Mouse (Mus musculus) ovary, adult 18-20 months (tissue): Measurements from ENCODE around the gene Dip2a.

Source experiments
- DNase-seq: peaks from one replicate; pipeline ENCODE4 v3.0.0; 2022; ENCODE audit warnings: low spot score, mixed read lengths

Gene Dip2a

GRCm38 (mm10) chr10:76306738-76307137 is 38.4 kb downstream of the Dip2a start:
- DNase-seq, result no peak

- no peak for DNase-seq
Observed at GRCm38 (mm10) chr10:76300133-76300532, 45.0 kb downstream of the Dip2a start.

DNA sequence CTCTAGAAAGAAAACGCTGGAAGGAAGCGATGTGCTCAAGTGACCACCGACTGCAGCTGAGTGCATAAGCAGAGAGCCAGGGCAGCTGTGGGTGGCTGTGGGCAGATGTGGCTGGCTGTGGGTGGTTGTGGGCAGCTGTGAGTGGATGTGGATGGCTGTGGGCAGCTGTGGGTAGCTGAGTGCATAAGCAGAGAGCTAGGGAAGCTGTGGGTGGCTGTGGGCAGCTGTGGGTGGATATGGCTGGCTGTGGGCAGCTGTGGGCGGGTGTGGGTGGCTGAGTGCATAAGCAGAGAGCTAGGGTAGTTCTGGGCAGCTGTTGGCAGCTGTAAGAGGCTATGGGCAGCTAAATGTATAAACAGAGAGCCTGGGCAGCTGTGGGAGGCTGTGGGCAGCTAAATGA is 51.9 kb downstream of the Dip2a start:
- DNase-seq, result no peak

DNA sequence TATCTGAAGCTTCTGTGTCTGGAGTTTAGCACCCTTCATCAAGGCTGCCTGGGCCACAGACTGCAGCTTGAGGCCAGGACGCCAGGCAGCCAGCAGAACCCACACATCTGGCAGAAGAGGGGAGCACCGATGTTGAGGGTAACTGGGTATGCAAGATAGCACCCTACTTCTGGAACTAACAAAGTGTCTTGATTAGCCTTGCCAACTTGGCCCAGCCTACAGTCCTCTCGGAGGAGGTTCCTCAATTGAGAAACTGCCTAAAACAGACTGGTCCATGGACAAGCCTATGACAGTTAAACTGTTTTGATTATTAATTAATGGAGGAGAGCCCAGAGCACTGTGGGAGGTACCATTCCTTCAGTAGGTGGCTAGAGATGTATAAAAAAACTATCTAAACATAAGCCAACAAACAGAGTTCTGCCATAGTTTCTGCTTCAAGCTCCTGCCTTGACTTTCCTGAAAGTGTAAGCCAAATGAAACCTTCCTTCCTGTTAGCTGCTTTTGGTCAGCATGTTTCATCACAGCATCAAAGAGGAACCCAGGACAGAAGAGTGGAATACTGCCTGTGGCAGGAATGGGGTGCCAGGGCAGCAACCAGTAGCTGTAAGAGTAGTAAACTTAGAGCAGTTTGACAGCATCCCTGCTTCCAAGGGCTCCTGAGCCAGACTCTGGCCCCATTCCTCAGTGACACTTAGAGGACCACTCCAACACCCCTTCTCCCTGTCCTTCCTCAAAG is 55.0 kb downstream of the Dip2a start:
- DNase-seq, result no peak

- DNase-seq, result no peak
Observed at GRCm38 (mm10) chr10:76289052-76289451, 56.0 kb downstream of the Dip2a start.

DNA sequence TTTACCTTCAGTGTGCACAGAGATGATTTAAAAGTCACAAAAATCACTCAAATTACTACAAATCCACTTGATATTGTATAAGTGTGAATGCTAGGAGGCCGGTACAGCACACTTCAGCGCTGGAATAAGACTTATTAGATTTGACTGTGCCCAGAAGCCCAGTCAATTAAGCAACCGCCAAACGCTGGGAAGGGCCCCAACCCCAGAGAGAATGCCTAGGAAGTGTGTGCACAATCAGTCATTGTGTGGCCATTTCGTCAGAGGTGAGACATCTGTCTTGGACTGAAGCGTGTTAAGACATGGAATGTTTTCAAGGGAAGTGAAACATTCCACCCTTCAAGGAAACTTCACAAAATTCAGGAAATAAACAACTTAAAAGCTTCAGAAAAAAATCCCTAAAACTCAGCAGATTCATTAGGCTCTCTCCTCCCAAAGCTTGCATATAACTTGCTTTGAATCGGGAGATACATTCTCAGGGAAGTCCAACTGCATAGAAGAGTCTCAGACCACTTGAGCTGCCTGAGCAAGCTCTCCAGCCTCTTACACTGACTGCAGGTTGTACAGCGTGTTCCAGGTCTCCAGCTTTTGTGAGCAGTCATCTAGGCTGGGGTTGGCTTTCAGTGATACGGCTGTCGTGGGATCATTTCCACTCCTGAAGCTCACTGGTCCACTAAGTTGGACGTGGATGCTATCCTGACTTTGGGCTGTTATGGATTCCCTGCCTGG is 56.7 kb downstream of the Dip2a start:
- no peak for DNase-seq

DNA sequence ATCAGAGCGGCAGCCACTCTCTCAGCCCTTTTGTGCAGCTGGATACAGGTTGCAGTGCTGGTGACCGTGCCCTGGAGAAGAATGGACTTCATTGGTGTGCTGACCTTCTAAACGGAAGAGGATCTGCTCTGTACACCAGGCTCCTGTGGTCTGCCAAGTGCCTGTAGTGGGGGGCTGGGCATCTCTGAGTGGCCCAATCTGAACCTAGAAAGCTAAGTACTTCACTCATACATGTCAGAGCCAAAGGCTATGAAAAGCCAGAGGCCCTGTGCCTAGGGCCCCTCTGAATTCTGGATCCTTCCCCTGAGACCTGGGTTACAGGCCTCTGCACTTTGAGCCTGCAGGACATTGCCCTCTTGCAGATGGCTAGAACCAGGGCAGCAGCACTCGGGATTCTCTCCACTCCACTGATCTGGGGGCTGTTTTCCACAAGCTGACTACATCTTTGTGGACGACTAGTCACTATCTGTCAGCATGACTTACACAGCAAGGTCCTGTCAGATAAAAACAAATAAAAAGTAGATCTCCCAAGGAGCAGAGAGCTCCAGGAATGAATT is 66.5 kb downstream of the Dip2a start:
- DNase-seq, result no peak

- DNase-seq, result no peak
Observed at GRCm38 (mm10) chr10:76275256-76275655, 69.8 kb downstream of the Dip2a start.

GRCm38 (mm10) chr10:76271238-76271637 is 73.9 kb downstream of the Dip2a start:
- no peak for DNase-seq

DNA sequence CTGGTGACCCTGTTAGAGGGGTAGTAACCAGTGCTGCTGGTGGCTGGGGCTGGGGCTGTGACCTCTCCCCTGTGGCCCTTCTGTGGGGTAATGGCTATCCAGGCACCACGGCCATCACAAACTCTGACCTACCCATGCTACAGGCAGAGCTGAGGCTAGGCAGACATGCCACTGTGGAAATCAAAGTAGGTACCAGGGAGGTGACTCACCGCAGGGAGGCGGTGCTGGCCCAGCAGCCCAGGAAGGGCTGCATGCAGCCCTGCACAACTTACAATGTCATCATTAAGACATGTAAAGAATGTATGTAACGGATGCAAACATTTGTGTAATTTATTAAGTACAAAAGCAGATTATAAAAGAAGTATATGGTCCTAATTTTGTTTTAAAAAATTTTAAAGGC is 82.7 kb downstream of the Dip2a start:
- no peak for DNase-seq

GRCm38 (mm10) chr10:76261447-76261846 is 83.6 kb downstream of the Dip2a start:
- no peak for DNase-seq

DNA sequence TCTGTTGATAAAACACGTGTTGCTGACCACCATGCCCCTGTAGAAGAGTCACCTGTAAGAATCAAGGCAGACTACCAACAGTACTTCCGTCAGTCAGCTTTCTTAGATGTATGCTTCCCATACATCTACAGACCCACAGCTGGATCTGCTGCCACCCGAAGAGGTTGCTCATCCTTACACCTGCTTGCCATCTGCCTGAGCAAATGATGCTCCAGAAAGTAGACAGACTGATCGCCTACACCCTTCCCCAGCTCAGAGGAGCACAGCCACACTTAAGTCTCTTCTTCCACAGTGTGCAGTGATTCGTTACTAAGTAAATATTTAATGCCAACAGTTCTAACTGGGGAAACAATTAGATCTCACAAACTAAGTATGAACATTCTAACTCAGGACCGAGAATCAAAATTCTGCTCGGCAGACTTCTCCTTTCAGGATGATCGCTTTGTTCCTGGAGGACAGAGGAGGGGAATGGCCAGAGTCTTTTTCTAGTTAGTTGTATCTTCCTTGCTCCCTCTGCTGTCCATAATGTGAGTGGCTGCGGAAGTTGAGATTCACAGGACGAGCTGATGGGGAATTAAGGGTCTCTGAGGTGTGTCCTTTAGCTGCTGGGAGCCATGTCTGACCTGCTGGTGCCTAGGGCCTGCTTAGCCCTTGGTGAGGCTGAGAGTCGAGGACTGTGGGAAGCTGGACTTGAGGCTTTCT is 84.6 kb downstream of the Dip2a start:
- DNase-seq, result no peak

- no peak for DNase-seq
Observed at GRCm38 (mm10) chr10:76259566-76260232, 85.4 kb downstream of the Dip2a start.

DNA sequence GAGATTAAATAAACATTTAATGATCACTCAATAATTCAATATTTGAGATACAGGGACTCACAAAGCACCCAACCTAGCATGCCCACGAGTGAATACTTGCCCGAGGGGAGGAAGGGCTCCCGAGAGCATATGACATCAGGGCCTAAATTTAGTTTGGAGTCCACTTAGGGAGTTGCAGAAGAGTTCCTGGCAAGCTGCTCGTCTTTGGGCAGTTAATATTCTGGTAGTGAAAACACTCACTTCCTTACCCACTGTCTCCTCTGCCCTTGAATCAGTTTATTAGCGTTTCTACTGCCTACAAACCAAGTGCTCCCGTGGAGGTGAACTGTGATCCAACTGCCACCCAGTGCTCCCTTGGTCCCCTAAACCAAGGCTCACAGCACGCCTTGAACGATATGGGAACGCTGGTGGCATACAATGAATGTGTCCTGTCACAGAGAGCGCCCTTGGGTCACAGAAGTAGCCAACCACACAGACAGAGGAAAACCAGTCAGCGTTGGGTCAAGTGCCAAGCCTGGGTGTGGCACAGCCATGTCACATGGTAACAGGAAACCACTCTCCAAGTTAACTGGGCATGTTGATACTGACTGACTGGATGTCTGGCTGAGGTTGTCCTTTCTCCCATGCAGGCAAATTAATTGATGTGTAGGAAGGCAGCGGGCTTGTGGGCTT is 87.2 kb downstream of the Dip2a start:
- DNase-seq, result no peak

DNA sequence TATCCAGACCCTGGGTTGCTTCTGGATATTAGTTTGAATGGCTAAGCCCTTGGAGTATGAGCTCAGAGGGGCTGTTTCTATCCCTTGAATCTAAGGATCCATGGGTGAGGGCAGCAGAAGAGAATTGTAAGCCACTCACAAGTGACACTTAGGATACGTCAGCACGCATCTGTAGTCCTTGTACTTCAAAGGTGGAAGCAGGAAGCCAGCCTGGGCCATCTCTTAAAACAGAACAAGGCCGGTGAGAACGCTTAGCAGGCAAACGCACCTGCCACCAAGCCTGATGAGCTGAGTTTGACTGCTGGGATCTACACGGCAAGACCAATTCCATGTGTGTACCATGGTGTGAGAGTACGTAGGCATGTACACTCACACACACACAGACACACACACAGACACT is 87.9 kb downstream of the Dip2a start:
- no peak for DNase-seq

DNA sequence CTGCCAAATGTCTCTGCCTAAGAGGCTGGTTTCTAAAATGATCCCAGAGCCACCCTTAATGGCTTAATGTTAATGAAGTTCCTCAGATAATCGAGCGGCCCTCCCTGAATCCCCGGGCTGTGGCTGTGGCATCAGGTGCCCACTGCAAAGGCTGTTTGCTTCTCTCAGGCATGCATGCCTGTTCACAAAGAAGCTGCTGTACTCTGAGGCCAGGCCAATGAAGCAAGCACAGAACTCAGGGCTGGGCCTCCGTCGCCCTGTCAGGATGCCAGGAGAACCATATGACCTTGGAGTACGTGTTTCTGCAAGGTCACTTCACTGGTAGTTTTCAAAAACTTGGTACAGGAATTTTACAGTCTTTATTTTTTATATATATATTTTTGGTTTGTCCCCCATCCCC is 89.5 kb downstream of the Dip2a start:
- DNase-seq, result peak; percentile 43

DNA sequence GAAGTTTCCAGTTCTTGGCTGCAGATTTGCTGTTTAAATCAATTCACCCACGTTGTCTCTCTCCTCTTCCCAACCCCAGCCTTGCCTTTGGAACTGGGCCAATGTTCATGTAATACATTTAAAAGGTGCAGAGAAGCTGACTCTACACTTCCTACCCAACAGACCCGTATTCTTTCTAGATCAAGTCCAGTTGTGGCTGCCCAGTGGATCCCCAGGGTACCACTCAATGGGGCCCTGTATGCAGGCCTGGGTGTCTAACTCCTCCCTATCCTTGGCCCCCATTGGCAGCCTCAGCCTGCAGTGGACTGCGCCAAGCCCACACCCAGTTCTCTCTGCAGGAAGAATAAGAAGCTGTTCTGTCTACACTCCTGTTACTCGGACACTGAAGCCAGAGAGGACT is 91.6 kb downstream of the Dip2a start, which contains the start of gene S100b:
S100b (plus strand) TSS at position 318 of the 400 bp plus-strand sequence.
- DNase-seq, result no peak

- no peak for DNase-seq
Observed at GRCm38 (mm10) chr10:76253079-76253478, 92.0 kb downstream of the Dip2a start.

DNA sequence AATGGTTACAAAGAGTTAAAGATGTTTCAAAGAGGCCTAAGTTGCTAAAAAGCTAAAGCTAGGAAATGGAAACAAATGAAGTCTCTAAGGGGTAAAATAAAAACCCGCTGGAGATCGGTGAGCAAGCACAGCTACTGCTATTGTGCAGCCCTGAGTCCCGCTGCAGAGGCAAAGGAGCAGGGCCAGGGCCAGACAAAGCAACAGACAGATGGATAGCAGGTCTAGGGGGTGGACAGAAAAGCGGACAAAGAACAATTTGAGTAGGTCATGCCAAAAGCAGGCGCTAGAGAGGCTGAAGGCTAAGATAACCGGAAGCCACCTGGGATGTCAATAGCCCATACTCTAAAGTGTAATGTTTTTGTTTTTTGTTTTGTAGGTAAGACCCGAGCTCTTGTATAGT is 94.2 kb downstream of the Dip2a start:
- DNase-seq, result no peak

DNA sequence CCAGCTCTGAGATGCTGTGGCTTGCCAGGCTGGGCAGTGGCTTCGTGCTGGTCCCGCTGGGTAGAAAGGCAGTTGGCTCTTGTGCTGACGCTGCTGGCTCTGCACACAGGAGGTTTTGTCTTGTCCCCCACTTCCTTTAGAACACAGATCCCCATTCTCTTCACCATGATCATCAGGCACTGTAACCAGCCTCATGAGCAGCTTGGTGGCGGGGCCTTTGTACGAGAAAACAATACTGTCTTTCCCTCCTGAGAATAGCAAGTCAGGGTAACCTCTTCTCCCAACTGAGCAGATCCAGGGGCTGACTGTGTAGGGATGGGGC is 96.5 kb downstream of the Dip2a start:
- no peak for DNase-seq

- no peak for DNase-seq
Observed at GRCm38 (mm10) chr10:76247960-76248646, 97.0 kb downstream of the Dip2a start.
